Mouse (Mus musculus): ENCODE results near the gene Fam183b.
"Not testable (repeated sequence)": the region's sequence is repeated elsewhere in the genome, so short reads cannot be mapped to it uniquely, and the experiment has no call there.

Fam183b gene

DNA sequence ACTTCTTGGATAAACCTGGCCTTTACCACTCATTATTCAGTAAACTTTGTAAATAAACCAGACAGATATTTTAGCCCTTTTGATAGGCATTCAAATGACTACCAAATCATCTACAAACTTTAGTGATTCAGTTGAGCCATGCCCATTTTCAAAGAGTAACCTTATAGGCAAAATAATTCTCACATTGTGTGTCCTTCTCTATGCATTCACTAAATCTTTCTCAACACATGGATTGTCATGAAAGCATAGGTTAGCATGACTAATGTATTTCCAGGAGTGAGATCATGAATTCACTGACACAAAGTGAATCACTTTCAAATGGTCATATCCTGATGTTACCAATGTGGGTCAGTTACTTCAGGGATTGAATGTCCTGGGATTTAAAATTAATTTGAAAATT is 28.9 kb downstream of the Fam183b start, which contains the start of gene Olfr315:
Gene Olfr315 (plus strand): TSS at position 301 of the 400 bp plus-strand sequence.
- DNase-seq (ENCODE audit: low read depth, low spot score), result no peak

DNA sequence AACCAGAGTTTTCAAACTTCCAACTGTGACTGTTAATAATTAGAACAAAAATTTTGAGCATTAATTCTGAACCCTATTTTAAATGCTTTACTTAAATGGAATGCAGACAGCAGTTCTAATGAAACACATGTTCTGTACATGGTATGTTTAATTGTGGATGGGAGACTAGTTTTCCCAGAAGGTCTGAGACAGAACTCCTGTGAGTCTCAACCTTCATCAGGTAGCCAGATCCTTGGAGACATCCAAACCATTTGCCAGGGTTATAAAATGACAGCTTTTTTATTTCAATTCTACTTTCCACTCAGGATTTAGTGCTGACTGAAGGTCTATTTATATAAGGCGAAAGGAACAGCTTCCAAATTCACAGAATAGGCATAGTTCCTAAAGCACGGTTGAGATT is 49.3 kb downstream of the Fam183b start, which contains the start of gene Olfr316:
Gene Olfr316 (plus strand): TSS at position 301 of the 400 bp plus-strand sequence.
- DNase-seq (ENCODE audit: low read depth, low spot score), result no peak

DNA sequence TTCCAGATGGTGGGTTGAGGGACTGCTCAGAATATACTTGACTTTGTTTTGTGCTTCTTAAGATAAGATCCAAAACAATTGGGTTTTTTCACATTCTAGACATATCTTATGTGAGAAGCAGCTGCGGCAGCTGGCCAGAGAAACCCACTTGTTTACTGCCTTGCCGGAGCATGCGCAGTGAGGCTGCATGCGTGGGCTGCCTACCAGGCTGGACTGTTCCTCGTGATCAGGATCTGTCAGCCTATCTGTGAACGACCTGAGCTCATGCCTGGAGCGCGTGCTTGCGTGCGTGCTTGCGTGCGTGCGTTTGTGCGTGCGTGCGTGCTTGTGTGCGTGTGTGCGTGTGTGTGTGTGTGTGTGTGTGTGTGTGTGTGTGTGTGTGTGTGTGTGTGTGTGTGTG is 50.7 kb downstream of the Fam183b start:
- not testable (repeated sequence) for DNase-seq (ENCODE audit: low read depth, low spot score)

Measured in retina, postnatal 7 days (tissue).